Comparison of ENCODE assay signal across 24 mouse cellular contexts in genomic region chr1:87836453-87836852, GRCm38 (mm10). TPM values are rescaled to one million over a fixed set of nuclear protein-coding genes. Genes with fewer than 3 reads are reported as not detected.
DNase-seq lines count a peak whose midpoint lies in the region; ATAC-seq lines count a peak whose summit lies in the region.
"Had no signal": no experiment of that assay in that cellular context is flagged by ENCODE, and none has a peak within 500 bp of the region (broad histone marks: within the 10 kb centered on the region; RNA-seq: fewer than 3 reads in every experiment).

No protein-coding gene starts in this region.

- no peaks in the 10 kb centered on the region for H3K36me3 ChIP-seq in embryonic facial prominence, embryonic 10.5 days (replicated peaks)
- H3K36me3 ChIP-seq in limb, embryonic 13.5 days: no peaks in the 10 kb centered on the region
- no peaks in the 10 kb centered on the region for H3K36me3 ChIP-seq in hindbrain, embryonic 10.5 days
- H3K36me3 ChIP-seq: G1E; heart, embryonic 12.5 days; kidney, embryonic 15.5 days; lung, embryonic 15.5 days; midbrain, embryonic 10.5 days; midbrain, embryonic 15.5 days had no signal

- no peaks in the 10 kb centered on the region for H3K27me3 ChIP-seq in embryonic facial prominence, embryonic 10.5 days (replicated peaks; ENCODE audit: low read depth, poor library complexity, severe bottlenecking)
- no peaks in the 10 kb centered on the region for H3K27me3 ChIP-seq in limb, embryonic 13.5 days
- no peaks in the 10 kb centered on the region for H3K27me3 ChIP-seq in hindbrain, embryonic 10.5 days (ENCODE audit: insufficient read depth, poor library complexity, severe bottlenecking)
- H3K27me3 ChIP-seq: heart, embryonic 12.5 days; kidney, embryonic 15.5 days; lung, embryonic 15.5 days; midbrain, embryonic 15.5 days had no signal

- H3K27ac ChIP-seq in embryonic facial prominence, embryonic 10.5 days (replicated peaks): 0 out of 2 replicates have a peak overlapping the region, but pooled peaks have one; percentile 61
- peak overlapping the region; percentile 39; the same call in 1 of the 2 replicates for H3K27ac ChIP-seq in limb, embryonic 13.5 days
- no peak overlapping the region for H3K27ac ChIP-seq in hindbrain, embryonic 10.5 days
- H3K27ac ChIP-seq: heart, adult 2 months; lung, embryonic 15.5 days; midbrain, embryonic 10.5 days; midbrain, embryonic 15.5 days had no signal

- 60% methylated on average over 1 of the region's 1 CpGs for WGBS in embryonic facial prominence, embryonic 10.5 days
- 73% methylated on average over 1 of the region's 1 CpGs for WGBS in limb, embryonic 13.5 days
- 70% methylated on average over 1 of the region's 1 CpGs for WGBS in hindbrain, embryonic 10.5 days

- H3K4me1 ChIP-seq in embryonic facial prominence, embryonic 10.5 days: peaks cover 11% of the 10 kb centered on the region
- peaks cover 7% of the 10 kb centered on the region; the same call in 1 of the 2 replicates for H3K4me1 ChIP-seq in limb, embryonic 13.5 days
- 0 out of 2 replicates have a peak, but pooled peaks cover 4% of the 10 kb centered on the region for H3K4me1 ChIP-seq in hindbrain, embryonic 10.5 days (replicated peaks)
- H3K4me1 ChIP-seq: lung, embryonic 15.5 days; midbrain, embryonic 10.5 days; midbrain, embryonic 15.5 days had no signal

- no peak overlapping the region for H3K4me2 ChIP-seq in limb, embryonic 13.5 days (replicated peaks)
- H3K4me2 ChIP-seq: heart, embryonic 12.5 days; kidney, embryonic 15.5 days; liver, embryonic 11.5 days; lung, embryonic 15.5 days; midbrain, embryonic 15.5 days had no signal

- ATAC-seq in limb, embryonic 13.5 days (ENCODE audit: low FRiP score, low read depth): peak; percentile 74
- no peak for ATAC-seq in cerebellum, adult (ENCODE audit: insufficient number of reproducible peaks, low FRiP score, low TSS enrichment)
- ATAC-seq: forebrain, embryonic 14.5 days; hindbrain, embryonic 16.5 days; midbrain, embryonic 15.5 days had no signal

- no peak overlapping the region for H3K4me3 ChIP-seq in embryonic facial prominence, embryonic 10.5 days
- no peak overlapping the region for H3K4me3 ChIP-seq in limb, embryonic 13.5 days
- no peak overlapping the region for H3K4me3 ChIP-seq in hindbrain, embryonic 10.5 days
- H3K4me3 ChIP-seq: heart, adult 2 months; heart, embryonic 12.5 days; kidney, embryonic 15.5 days; lung, embryonic 15.5 days; midbrain, embryonic 10.5 days; midbrain, embryonic 15.5 days had no signal

- DNase-seq in embryo, embryonic 10 days (ENCODE audit: low spot score): peak; percentile 8
- DNase-seq in embryo, embryonic 9.5 days (ENCODE audit: extremely low spot score): no peak
- DNase-seq in embryonic facial prominence, embryonic 10.5 days (ENCODE audit: low spot score): no peak
- no peak for DNase-seq in T-cell, adult 2 months (ENCODE audit: low spot score)
- DNase-seq in hindbrain, embryonic 10.5 days (ENCODE audit: low spot score): no peak
- DNase-seq: adrenal gland, postnatal 10 days; cerebellum, adult 11-12 months; cerebellum, adult 9-11 months; gastrocnemius, postnatal 36 days; heart, adult 2 months; kidney, adult 18-20 months; kidney, postnatal 4 days; left cerebral cortex, postnatal 4 days had no signal

- no peak overlapping the region for H3K9ac ChIP-seq in limb, embryonic 13.5 days
- H3K9ac ChIP-seq: heart, embryonic 12.5 days; kidney, embryonic 15.5 days; lung, embryonic 15.5 days; midbrain, embryonic 15.5 days had no signal

- no peaks in the 10 kb centered on the region for H3K9me3 ChIP-seq in embryonic facial prominence, embryonic 10.5 days
- H3K9me3 ChIP-seq in limb, embryonic 13.5 days: no peaks in the 10 kb centered on the region
- no peaks in the 10 kb centered on the region for H3K9me3 ChIP-seq in hindbrain, embryonic 10.5 days
- H3K9me3 ChIP-seq: G1E; heart, embryonic 12.5 days; kidney, embryonic 15.5 days; lung, embryonic 15.5 days; midbrain, embryonic 10.5 days; midbrain, embryonic 15.5 days had no signal

RNA-seq across cellular contexts. Expression of gene Dgkd, which starts 16.6 kb away (rescaled TPM):
- polyA plus RNA-seq in embryonic facial prominence, embryonic 10.5 days (2016; fragmentation: Nextera tagmentation; extraction: Ambion mirVana): 39.3 and 41.3 TPM in 2 replicates
- polyA plus RNA-seq in limb, embryonic 13.5 days (2015; fragmentation: Nextera tagmentation; extraction: Ambion mirVana): 30.7 and 36.6 TPM in 2 replicates
- polyA plus RNA-seq in hindbrain, embryonic 10.5 days (2016; fragmentation: Nextera tagmentation; extraction: Ambion mirVana): 32.6 and 33.6 TPM in 2 replicates

RNA-seq across cellular contexts. Expression of gene Sag, which starts 33.0 kb away (rescaled TPM):
- 4.8 and 5.6 TPM in 2 replicates for polyA plus RNA-seq in embryonic facial prominence, embryonic 10.5 days (2016; fragmentation: Nextera tagmentation; extraction: Ambion mirVana)
- polyA plus RNA-seq in limb, embryonic 13.5 days (2015; fragmentation: Nextera tagmentation; extraction: Ambion mirVana): 3.2 and 3.7 TPM in 2 replicates
- polyA plus RNA-seq in hindbrain, embryonic 10.5 days (2016; fragmentation: Nextera tagmentation; extraction: Ambion mirVana): 2.5 and 3.3 TPM in 2 replicates
- polyA plus RNA-seq: G1E had no signal
